Mouse (Mus musculus): ENCODE data around the gene Pcnx3. TPM values are rescaled to one million over a fixed set of nuclear protein-coding genes. Genes with fewer than 3 reads are reported as not detected.
A peak's percentile ranks its signal among the peaks of the same experiment; 100 is the strongest.

The Pcnx3 gene
- total and polyA plus RNA-seq, 2 experiments from 2014 or later = 17.2 to 97.0 TPM

DNA sequence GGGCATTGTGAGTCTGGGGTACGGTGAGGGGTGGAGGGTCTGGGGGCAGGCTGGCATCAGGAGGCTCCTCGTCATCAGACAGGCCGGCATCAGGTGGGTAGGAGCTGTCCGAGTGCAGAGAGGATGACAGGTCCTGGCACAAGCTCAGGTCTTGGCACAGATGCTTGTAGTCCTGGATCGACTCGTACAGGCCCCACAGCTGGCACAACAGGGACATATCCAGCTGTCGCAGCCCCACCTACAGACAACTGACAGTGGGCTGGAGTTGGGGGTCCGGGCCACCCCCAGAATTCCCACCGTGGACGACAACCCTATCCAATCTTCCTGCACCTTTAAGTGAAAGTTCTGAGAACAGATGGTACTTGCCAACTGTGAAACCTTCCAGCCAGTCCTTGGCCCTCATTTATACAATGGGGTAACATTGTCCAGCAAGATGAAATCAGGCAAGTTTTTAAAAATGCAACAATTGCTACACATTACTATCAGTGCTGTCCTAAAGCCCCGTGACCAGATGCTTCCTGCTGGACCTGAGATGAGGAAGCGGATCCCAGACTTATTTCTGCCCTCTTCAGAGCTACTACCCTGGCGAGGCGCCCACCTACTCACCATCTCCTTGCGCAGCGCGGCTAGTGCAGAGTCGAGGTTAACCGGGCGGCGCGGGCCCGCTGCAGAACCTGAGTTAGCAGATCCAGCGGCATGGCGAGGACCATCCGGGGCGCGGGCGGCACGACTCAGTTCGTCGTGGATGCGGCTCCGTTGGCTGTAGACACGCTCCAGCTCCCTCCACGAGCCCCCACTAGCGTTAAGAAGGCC, 40.1 kb upstream of the Pcnx3 start:
- H3K4me2 ChIP-seq (ENCODE audit: low read depth, low read length) = peak overlapping the region; percentile 96
- H3K36me3 ChIP-seq (ENCODE audit: insufficient read depth, low read length) = no peaks in the 10 kb centered on the region
- peak; percentile 75 for DNase-seq (ENCODE audit: low spot score)
- peak overlapping the region; percentile 98 for H3K9ac ChIP-seq (replicated peaks; ENCODE audit: low read length)
- no peak for TF ChIP-seq CTCF (IDR thresholded peaks at IDR 0.05; ENCODE audit: low read depth)
- 3% methylated on average over 37 of the region's 37 CpGs for WGBS
- ATAC-seq = peak; percentile 15
- peaks cover 37% of the 10 kb centered on the region for H3K4me1 ChIP-seq (ENCODE audit: insufficient read depth, low read length)
- H3K27me3 ChIP-seq (ENCODE audit: insufficient read depth, low read length) = no peaks in the 10 kb centered on the region
- peak overlapping the region; percentile 97 for H3K4me3 ChIP-seq (ENCODE audit: low read length)
- H3K27ac ChIP-seq = peak overlapping the region; percentile 96
- no peaks in the 10 kb centered on the region for H3K9me3 ChIP-seq (ENCODE audit: low read length)

- Histone ChIP-seq H3K4me2 (ENCODE audit: low read depth, low read length) (peak overlapping the region; percentile 96), H3K9ac (replicated peaks; ENCODE audit: low read length) (peak overlapping the region; percentile 98), H3K27me3 (ENCODE audit: insufficient read depth, low read length) (no peaks in the 10 kb centered on the region), H3K27ac (peak overlapping the region; percentile 96), H3K9me3 (ENCODE audit: low read length) (no peaks in the 10 kb centered on the region), H3K4me3 (ENCODE audit: low read length) (peak overlapping the region; percentile 97), H3K36me3 (ENCODE audit: insufficient read depth, low read length) (no peaks in the 10 kb centered on the region), H3K4me1 (ENCODE audit: insufficient read depth, low read length) (peaks cover 37% of the 10 kb centered on the region)
- TF ChIP-seq CTCF (IDR thresholded peaks at IDR 0.05; ENCODE audit: low read depth) = peak; percentile 99
- WGBS = 3% methylated on average over 14 of the region's 14 CpGs
- peak; percentile 30 for ATAC-seq
- DNase-seq (ENCODE audit: low spot score) = peak; percentile 93
Measured at GRCm38 (mm10) chr19:5727701-5728100, 39.0 kb upstream of the Pcnx3 start.

DNA sequence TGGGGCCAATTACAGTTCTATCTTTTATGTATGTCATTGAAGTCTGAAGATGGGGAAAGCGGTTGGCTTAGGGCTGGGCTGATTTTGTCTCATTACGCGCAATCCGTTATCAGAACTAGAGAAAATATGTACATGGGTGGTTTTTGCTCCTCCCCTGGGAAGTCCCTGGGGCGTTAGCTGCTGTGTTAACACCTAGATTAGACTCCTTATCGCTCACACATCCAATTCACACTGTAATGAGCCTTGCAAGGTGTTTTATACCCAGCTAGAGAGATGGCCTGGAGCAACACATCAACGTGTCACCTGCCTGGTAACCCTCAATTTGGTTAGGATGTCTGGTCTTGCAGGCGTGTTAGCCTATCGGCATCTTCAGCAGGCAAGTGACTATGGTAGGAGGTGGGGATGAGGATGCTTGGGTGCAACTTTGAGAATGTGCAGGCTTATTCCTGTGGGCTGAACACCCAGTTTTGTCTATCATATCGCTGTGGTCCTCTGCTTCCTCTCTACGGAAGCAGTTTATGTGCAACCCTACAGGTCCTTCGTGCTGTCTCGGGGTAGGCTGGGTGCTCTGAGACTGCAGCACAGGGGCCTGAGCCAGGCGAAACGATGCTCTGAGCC, 38.4 kb upstream of the Pcnx3 start:
- H3K4me1 ChIP-seq (ENCODE audit: insufficient read depth, low read length) = peaks cover 37% of the 10 kb centered on the region
- H3K27me3 ChIP-seq (ENCODE audit: insufficient read depth, low read length) = no peaks in the 10 kb centered on the region
- DNase-seq (ENCODE audit: low spot score) (no peak), ATAC-seq (no peak)
- TF ChIP-seq CTCF (IDR thresholded peaks at IDR 0.05; ENCODE audit: low read depth) = no peak
- WGBS = 79% methylated on average over 15 of the region's 15 CpGs
- peak overlapping the region; percentile 97 for H3K4me3 ChIP-seq (ENCODE audit: low read length)
- H3K4me2 ChIP-seq (ENCODE audit: low read depth, low read length) = peak overlapping the region; percentile 96
- H3K9ac ChIP-seq (replicated peaks; ENCODE audit: low read length) = 0 out of 2 replicates have a peak overlapping the region, but pooled peaks have one; percentile 22
- H3K36me3 ChIP-seq (ENCODE audit: insufficient read depth, low read length) = no peaks in the 10 kb centered on the region
- peak overlapping the region; percentile 36; the same call in 1 of the 2 replicates for H3K27ac ChIP-seq
- H3K9me3 ChIP-seq (ENCODE audit: low read length) = no peaks in the 10 kb centered on the region

DNA sequence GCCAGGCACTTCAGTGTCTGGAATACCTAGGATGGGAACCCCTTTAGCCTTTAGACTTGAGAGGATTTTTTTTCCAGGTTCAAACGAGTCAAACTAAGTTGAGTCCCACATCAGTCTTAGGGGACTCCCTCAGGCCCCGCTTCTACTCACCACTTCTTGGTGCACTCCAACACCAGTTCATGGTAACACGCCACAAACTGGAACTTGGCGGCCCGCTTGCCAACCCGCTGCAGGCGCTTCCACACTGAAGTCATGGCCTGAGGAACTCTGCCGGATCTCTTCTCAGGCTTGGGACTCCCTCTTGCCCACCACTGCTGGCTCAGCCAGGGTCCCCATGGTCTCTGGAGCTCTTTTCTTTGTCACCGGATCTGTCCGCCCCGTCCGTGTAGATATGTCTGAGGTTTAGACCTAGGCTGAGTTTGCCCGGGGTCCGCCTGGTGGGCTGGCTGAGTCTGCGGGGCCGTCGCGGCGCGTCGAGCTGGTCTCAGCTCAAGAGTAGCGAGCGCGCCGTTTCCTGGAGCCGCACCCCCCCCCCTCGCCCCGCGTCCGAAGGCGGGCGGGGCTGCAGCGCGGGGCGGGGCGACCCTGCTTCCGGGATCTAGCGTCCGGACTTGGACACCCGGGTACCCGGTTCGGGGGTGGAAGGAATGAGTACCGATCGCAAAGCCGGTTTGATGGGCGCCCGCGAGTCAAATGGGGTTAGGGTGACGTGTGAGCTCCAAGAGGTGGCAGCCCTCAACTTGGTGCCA, 37.2 kb upstream of the Pcnx3 start, which contains the start of gene Ehbp1l1:
Ehbp1l1 (minus strand) TSS at position 551 of the 749 bp plus-strand sequence.
- peak within 1 kb of the TSS; percentile 97 for H3K4me3 ChIP-seq (ENCODE audit: low read length)
- peak within 1 kb of the TSS; percentile 42 for H3K9ac ChIP-seq (replicated peaks; ENCODE audit: low read length)
- WGBS = 14% methylated on average over 49 of the region's 49 CpGs
- H3K4me1 ChIP-seq (ENCODE audit: insufficient read depth, low read length) = peaks cover 32% of the 10 kb centered on the region
- no peaks in the 10 kb centered on the region for H3K27me3 ChIP-seq (ENCODE audit: insufficient read depth, low read length)
- no peak for ATAC-seq
- no peak for TF ChIP-seq CTCF (IDR thresholded peaks at IDR 0.05; ENCODE audit: low read depth)
- no peaks in the 10 kb centered on the region for H3K9me3 ChIP-seq (ENCODE audit: low read length)
- peak; percentile 52 for DNase-seq (ENCODE audit: low spot score)
- peaks cover 8% of the 10 kb centered on the region for H3K36me3 ChIP-seq (ENCODE audit: insufficient read depth, low read length)
- H3K27ac ChIP-seq = peak within 1 kb of the TSS; percentile 36; the same call in 1 of the 2 replicates
- H3K4me2 ChIP-seq (ENCODE audit: low read depth, low read length) = peak within 1 kb of the TSS; percentile 96

GRCm38 (mm10) chr19:5725029-5725707, 36.5 kb upstream of the Pcnx3 start:
- peaks cover 24% of the 10 kb centered on the region for H3K4me1 ChIP-seq (ENCODE audit: insufficient read depth, low read length)
- H3K4me3 ChIP-seq (ENCODE audit: low read length) = no peak overlapping the region
- no peak for ATAC-seq
- no peaks in the 10 kb centered on the region for H3K9me3 ChIP-seq (ENCODE audit: low read length)
- DNase-seq (ENCODE audit: low spot score) = no peak
- no peaks in the 10 kb centered on the region for H3K27me3 ChIP-seq (ENCODE audit: insufficient read depth, low read length)
- H3K4me2 ChIP-seq (ENCODE audit: low read depth, low read length) = peak overlapping the region; percentile 96
- TF ChIP-seq CTCF (IDR thresholded peaks at IDR 0.05; ENCODE audit: low read depth) = no peak
- no peak overlapping the region for H3K27ac ChIP-seq
- H3K9ac ChIP-seq (replicated peaks; ENCODE audit: low read length) = peak overlapping the region; percentile 42; the same call in 1 of the 2 replicates
- H3K36me3 ChIP-seq (ENCODE audit: insufficient read depth, low read length) = peaks cover 16% of the 10 kb centered on the region
- 73% methylated on average over 12 of the region's 12 CpGs for WGBS

GRCm38 (mm10) chr19:5724549-5724941, 35.8 kb upstream of the Pcnx3 start:
- no peak for TF ChIP-seq CTCF (IDR thresholded peaks at IDR 0.05; ENCODE audit: low read depth)
- peaks cover 22% of the 10 kb centered on the region for H3K36me3 ChIP-seq (ENCODE audit: insufficient read depth, low read length)
- DNase-seq (ENCODE audit: low spot score) (no peak), ATAC-seq (no peak)
- H3K9ac ChIP-seq (replicated peaks; ENCODE audit: low read length) = no peak overlapping the region
- peak overlapping the region; percentile 96; the same call in 1 of the 2 replicates for H3K4me2 ChIP-seq (ENCODE audit: low read depth, low read length)
- H3K4me3 ChIP-seq (ENCODE audit: low read length) = no peak overlapping the region
- no peaks in the 10 kb centered on the region for H3K9me3 ChIP-seq (ENCODE audit: low read length)
- H3K4me1 ChIP-seq (ENCODE audit: insufficient read depth, low read length) = peaks cover 20% of the 10 kb centered on the region
- no peaks in the 10 kb centered on the region for H3K27me3 ChIP-seq (ENCODE audit: insufficient read depth, low read length)
- WGBS = 83% methylated on average over 7 of the region's 7 CpGs
- H3K27ac ChIP-seq = no peak overlapping the region
